Mouse (Mus musculus): Measurements from ENCODE around the gene Optc. TPM values are rescaled to one million over a fixed set of nuclear protein-coding genes. Genes with fewer than 3 reads are reported as not detected.
A peak's percentile ranks its signal among the peaks of the same experiment; 100 is the strongest.

The Optc gene
- total RNA-seq, 4 experiments from 2014 or later = 1.0 to 2.2 (median 1.4) TPM

- peak; percentile 60 for DNase-seq
Measured at GRCm38 (mm10) chr1:133917456-133918087, 9.8 kb upstream of the Optc start.

GRCm38 (mm10) chr1:133915723-133916355 is 8.0 kb upstream of the Optc start:
- DNase-seq = peak; percentile 71

GRCm38 (mm10) chr1:133915115-133915514 is 7.3 kb upstream of the Optc start:
- no peak for DNase-seq

- DNase-seq = no peak
Measured at GRCm38 (mm10) chr1:133913018-133913417, 5.2 kb upstream of the Optc start.

DNA sequence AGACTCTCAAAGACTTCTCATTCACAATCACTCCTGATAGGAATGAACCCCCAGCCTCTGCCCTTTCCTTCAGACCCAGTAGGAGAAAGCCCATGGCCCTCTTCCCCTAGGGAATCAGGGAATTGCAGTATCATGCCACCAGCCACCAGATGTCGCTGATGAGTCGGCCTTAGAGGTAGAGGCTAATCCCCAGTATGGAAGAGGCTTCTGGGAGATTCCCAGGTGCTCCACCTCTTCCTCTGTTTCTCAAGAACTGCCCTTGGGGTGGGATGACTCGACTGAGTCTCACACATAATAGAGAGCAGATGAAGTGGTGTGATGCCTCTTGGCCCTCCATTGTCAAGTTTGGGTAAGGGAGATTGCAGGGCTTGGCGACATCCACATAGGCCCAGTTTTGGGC is 3.7 kb upstream of the Optc start:
- no peak for DNase-seq

GRCm38 (mm10) chr1:133911008-133911407 is 3.2 kb upstream of the Optc start:
- DNase-seq = no peak

DNA sequence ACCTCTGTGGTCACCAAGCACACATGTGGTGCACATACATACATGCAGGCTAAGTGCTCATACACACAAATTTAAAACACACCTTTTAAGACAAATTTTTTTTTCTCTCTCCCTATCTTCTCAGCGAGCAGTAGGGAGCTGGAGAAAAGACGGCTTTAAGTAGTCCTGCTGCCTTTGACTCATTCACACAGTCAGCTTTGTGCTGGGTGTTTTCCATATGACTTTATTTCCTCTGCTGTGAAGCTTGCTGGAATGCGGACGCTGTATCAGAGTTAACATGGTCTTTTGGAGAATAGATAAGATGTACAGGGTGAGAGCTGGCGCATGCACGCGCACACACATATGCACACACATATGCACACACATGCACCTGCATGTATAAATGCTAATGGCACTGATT is 2.3 kb upstream of the Optc start:
- no peak for DNase-seq

- peak; percentile 61 for DNase-seq
Measured at GRCm38 (mm10) chr1:133908659-133909575, 1.1 kb upstream of the Optc start.

DNA sequence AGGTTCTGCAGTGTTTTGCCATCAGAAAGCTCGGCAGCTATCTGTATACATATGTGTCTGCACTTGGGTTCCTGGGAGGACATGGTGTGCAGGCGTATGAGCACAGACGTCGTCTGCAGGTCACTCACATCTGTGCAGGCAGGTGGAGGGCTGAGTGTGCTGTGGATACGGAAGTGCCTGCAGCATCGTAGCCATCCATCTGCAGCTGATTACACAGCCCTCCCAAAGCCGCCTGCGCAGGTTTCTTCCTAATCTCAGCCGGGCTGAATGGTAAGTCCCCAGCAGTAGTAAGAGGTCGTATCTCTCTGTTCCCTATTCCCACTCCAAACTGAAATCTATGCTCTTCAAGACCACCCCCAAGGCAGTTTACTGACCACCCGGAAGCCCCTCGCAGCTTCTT is 1.4 kb downstream of the Optc start:
- DNase-seq = no peak

GRCm38 (mm10) chr1:133900825-133901224 is 7.0 kb downstream of the Optc start:
- DNase-seq = peak; percentile 52

DNA sequence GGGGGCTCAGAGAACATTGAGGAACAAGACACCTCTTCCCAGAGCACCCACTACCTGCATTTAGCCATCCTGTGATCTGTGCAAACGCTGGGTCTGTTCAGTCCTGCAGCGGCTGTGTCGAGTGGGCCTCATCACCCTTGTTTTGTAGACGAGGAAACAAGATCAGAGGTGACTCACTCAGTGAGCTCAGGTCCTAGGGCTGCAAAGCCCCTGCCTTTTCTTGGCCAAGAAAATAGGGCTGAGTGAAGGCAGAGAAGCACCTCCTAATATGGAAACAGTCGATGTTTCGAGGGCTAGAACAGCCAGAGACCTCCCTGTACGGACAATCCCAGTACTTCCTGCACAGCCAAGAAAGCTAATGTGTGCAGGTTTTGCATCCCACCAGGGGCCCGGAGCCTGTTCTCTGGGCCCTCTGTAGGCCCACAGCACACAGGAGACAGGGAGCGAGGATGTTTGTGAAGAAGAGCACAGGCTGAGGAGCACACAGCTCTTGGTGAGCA is 8.7 kb downstream of the Optc start:
- DNase-seq = no peak

- DNase-seq = no peak
Measured at GRCm38 (mm10) chr1:133897293-133897692, 10.5 kb downstream of the Optc start.

DNA sequence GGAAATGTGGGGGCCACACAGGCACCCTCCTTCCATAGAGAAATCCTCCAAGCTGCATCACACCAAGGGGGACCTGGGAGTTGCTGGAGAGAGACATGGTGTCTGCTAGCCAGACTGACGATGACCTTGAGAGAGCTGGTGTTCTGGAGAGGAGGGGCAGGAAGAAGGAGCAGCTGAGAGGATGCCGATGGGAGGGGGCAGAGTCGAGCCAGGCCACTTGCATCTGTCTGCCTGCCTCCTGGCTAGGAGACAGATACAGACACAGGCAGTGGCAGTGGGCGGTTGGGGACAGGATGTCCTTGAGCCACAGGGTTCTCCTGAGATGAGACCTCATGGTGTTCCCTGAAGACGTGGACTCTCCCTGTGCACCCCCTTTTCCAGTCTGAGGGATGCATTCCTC is 16.3 kb downstream of the Optc start:
- peak; percentile 49 for DNase-seq

DNA sequence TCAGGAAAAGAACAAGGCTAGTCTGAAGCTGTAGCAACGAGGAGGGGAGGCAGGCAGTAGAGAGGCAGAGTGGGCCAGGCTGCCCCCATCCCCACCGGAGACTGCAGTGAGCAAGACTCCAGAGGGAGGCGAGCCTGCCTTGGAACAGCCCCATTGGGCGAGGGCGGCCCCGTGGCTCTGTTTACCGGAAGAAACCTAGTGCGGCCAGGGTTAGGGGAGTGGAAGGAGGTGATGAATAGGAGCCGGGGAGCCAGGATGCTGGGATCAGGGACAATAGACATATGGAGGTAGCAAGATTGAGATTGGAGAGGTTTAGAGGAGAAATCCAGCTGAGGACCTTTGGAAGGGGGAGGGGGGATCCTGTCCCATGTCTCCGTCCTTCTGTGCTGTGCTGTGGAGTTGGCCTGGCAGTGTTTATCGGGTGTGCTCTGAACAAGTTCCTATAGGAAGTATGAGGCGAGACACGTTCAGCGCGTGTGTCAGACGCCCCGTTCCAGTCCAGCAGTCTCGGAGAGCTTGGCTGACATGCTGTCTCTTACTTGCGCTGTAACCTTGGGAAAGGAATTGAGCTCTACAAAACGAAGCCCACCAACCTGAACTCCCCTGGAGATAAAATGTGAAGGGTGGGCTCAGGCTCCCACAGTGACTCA is 17.7 kb downstream of the Optc start:
- DNase-seq = no peak

DNA sequence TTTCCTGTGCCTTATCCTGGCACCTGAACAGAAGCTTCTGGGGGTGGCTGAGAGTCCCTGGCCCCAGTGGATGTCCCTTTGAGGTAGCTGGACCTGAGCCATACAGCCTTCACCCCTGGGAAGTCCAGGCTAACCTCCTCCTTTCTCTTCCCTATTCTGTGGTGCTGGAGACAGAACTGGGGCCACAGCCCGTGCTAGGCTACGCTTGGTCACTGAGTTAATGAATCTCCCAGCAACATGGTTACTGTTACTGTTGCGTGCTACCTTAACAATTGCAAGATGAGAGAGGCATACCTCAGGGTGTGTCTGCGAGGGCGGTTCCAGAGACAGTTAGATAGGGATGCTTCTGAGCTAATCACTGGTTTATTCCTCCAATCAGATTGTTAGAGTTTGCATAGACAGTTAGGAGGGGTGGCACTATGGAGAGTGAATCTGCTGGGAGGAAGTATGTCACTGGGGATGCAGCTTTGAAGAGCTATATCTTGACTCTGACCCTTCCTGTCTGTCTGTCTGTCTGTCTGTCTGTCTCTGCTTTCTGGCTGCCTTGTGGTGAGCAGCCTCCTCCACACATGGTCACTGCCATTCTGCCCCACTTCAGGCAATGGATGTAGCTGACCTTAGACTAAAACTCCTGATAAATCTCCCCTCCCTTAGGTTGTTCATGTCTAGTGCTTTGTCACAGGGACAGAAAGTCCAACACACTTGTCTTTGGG is 20.1 kb downstream of the Optc start:
- no peak for DNase-seq

DNA sequence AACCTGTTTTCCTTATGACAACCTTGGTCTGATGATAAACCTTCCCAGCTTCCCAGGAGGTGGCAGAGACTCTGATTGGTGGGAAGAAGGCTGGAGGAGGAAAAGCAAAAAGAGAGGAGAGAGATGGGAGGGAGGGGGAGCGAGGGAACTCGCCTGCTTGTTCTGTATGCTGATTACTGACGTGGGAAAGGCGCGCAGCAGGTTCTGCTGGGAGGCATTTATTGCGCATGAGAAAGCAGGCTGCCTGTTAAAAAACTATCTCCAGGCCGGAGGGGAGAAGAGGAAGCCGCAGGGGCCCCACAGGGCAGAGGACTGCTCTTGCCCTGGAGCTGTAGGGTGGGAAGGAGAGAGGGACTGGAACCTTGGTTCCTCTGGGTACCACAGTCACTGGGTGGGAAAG is 20.8 kb downstream of the Optc start:
- DNase-seq = no peak

GRCm38 (mm10) chr1:133886431-133886830 is 21.4 kb downstream of the Optc start:
- DNase-seq = no peak

GRCm38 (mm10) chr1:133885811-133886210 is 22.0 kb downstream of the Optc start:
- DNase-seq = no peak

- no peak for DNase-seq
Measured at GRCm38 (mm10) chr1:133884746-133885145, 23.1 kb downstream of the Optc start.

- DNase-seq = no peak
Measured at GRCm38 (mm10) chr1:133884090-133884489, 23.7 kb downstream of the Optc start.

GRCm38 (mm10) chr1:133882283-133883217 is 25.2 kb downstream of the Optc start:
- no peak for DNase-seq
